ENCODE assay signal across 12 mouse cellular contexts in genomic region chr17:81209323-81209722, GRCm38 (mm10).
"Had no signal": no experiment of that assay in that cellular context is flagged by ENCODE, and none has a peak within 500 bp of the region (broad histone marks: within the 10 kb centered on the region; RNA-seq: fewer than 3 reads in every experiment).

No protein-coding gene starts in this region.

- DNase-seq: retina, postnatal 1 day; right cerebral cortex, adult 18-20 months; right cerebral cortex, postnatal 14 days; right cerebral cortex, postnatal 25 days; right cerebral cortex, postnatal 4 days; spleen, adult 18-20 months; thymus, adult 18-20 months; thymus, adult 2 months; thymus, postnatal 14 days; thymus, postnatal 25 days; thymus, postnatal 36 days; thymus, postnatal 4 days had no signal
